Mouse (Mus musculus) gastrocnemius, postnatal 25 days (tissue): ENCODE results near the gene Mettl1. TPM values are rescaled to one million over a fixed set of nuclear protein-coding genes. Genes with fewer than 3 reads are reported as not detected.

Experiments
- DNase-seq: peaks from one replicate; pipeline ENCODE4 v3.0.0; 2022
- long read RNA-seq, 2 experiments: library from polyadenylated mRNA; stranded (forward); transcript quantifications; one replicate each; pipeline ENCODE4 v2.0.0; 2021
- total RNA-seq, 2 experiments: library from RNA; stranded (reverse); gene quantifications; 1 replicate in 1 of 2; 2 replicates in 1 of 2; pipeline ENCODE4 v1.2.3; 2021

Mettl1 gene
- total RNA-seq = 1 to 10 TPM; 7.9 to 9.5 TPM
- long read RNA-seq, experiment 1, transcript Mettl1-201 (6 exons, 1,791 nt) = major isoform, 13 of 16 reads
- long read RNA-seq, experiment 1, partial matches to known transcripts = 0 of 16 reads
- long read RNA-seq, experiment 1, other reads (novel, unspliced or antisense) = 3 of 16 reads
- long read RNA-seq, experiment 2, transcript Mettl1-201 (6 exons, 1,791 nt) = major isoform, 11 of 11 reads
- long read RNA-seq, experiment 2, partial matches to known transcripts = 0 of 11 reads
- long read RNA-seq, experiment 2, other reads (novel, unspliced or antisense) = 0 of 11 reads

GRCm38 (mm10) chr10:127041274-127041766 is at the start of gene Mettl1, which contains the start of gene Eef1akmt3:
Gene Mettl1, plus strand, starts transcription at chr10:127041414.
Gene Eef1akmt3, minus strand, starts transcription at chr10:127041513.
- DNase-seq = peak; percentile 32

GRCm38 (mm10) chr10:126991676-126992075 is 49.5 kb upstream of the Mettl1 start:
- DNase-seq = no peak

DNA sequence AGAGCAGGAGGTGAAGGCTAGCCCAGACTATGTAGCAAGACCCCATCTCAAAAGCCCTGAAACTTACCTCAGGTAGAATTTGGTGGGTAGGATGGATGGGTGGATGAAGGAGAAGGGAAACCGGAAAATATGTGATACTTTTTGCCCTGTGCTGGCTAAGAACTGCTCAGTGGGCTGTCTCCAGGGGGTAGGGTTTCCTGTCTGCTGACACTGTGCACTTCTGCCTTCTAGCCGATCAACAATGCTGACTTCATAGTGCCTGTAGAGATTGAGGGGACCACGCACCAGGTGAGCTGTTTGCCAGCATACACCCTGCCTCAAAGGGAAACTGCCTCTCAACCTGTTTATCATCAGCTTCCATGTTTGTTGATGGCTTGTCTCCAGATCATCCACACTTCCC is 47.6 kb upstream of the Mettl1 start:
- no peak for DNase-seq

- no peak for DNase-seq
Observed at GRCm38 (mm10) chr10:126997340-126998113, 43.7 kb upstream of the Mettl1 start.

DNA sequence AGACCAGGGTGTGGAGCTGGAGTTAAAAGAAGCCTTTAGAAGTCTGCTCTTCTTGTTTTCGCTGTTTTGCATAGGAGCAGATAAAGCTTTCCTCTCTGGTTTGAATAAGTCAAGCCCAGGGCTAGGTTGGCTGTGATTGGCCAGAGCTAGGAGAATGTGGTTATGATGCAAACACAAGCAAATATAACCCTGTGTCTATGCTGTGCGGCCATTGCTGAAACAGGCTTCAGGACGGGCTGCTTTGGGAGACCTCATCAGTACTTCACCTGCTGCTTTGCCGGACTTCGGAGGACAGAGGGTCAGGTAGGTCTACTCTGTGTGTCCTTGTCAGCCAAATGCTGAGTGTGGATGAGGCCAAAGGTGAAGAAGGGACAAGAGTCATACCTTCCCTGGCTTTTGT is 40.7 kb upstream of the Mettl1 start, which contains the start of gene Avil:
TSS of gene Avil (plus strand) at position 181 of the 400 bp plus-strand sequence.
- DNase-seq = no peak

GRCm38 (mm10) chr10:127001297-127001696 is 39.9 kb upstream of the Mettl1 start:
- DNase-seq = no peak

DNA sequence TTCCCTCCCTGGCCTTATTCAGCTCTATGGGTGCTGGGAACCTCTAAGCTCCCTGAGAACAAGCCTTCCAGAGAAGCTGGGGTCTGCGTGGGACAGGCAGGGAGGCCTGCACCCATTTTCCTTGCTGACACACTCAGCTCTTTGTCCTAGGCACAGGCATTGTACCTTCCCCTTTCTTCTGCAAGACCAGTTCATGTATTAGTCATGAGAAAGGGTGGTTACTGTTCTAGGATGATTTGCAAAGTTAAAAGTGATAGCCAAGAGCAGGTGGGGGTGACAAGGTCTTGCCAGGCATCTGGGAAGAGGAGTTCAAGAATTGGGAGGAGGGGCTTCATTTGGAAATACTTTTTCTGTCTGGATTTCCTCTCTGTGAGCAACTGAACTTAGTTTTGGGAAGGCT is 39.2 kb upstream of the Mettl1 start:
- no peak for DNase-seq

- no peak for DNase-seq
Observed at GRCm38 (mm10) chr10:127002765-127003164, 38.4 kb upstream of the Mettl1 start.

DNA sequence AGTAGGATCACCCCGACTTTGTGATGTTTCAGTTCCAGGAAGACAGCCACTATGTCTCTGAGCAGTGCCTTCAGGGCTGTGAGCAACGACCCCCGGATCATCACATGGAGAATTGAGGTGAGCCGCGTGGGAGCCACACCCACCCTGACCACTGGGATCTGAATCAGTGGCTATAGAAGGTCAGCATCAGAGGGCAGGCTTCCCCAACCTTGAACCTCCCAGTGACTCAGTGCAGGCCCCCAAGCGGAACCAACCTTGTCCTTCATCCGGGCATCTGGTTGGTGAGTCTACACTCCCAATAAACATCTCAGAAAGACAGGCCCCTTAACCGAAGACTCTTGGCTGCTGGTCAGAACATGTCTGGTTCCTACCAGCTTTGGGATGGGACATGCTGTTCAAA is 37.9 kb upstream of the Mettl1 start:
- no peak for DNase-seq

GRCm38 (mm10) chr10:127003806-127004205 is 37.4 kb upstream of the Mettl1 start:
- no peak for DNase-seq

DNA sequence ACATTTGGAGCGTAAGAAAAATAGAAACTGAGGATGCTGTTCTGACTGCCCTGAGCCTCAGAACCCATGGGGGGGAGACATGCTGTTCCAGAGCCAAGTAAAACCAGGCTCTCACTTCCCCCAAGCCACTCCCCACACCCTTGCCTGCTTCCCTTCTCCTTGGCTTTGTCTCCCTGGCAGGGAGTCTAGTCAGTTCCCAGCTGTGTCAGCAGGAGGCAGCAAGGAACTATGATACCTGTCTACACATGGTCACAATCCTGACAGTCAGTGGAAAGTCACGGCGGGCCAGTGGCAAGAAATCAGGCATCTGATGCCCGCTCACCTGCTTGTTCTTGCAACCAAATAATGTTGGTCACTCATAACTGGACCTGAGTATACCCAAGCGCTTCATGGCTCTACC is 24.7 kb upstream of the Mettl1 start:
- DNase-seq = no peak

DNA sequence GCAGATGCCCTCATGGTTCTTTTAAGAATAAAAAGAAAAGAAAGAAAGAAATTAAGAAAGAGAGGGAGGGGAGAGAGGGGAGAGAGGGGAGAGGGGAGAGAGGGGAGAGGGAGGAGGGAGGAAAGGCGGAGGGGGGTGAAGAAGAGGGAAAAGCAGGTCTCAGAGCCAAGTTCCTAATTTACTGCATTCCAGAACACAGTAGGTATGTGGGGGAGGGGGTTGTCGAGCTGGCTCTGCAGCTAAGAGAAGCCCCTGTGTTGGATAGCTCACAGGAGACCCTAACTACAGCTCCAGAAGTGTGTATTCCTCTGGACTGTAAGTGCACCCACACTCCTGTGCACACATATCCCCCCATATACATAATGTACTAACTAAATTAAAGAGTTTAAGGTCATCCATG is 24.1 kb upstream of the Mettl1 start:
- DNase-seq = no peak

GRCm38 (mm10) chr10:127018422-127018821 is 22.8 kb upstream of the Mettl1 start:
- DNase-seq = no peak

GRCm38 (mm10) chr10:127030336-127031296 is 10.6 kb upstream of the Mettl1 start, which contains the start of gene Tsfm:
Gene Tsfm, minus strand, starts transcription at chr10:127030840.
- DNase-seq = peak; percentile 86

- no peak for DNase-seq
Observed at GRCm38 (mm10) chr10:127033301-127033741, 7.9 kb upstream of the Mettl1 start.

GRCm38 (mm10) chr10:127036273-127036672 is 4.9 kb upstream of the Mettl1 start:
- DNase-seq = no peak

DNA sequence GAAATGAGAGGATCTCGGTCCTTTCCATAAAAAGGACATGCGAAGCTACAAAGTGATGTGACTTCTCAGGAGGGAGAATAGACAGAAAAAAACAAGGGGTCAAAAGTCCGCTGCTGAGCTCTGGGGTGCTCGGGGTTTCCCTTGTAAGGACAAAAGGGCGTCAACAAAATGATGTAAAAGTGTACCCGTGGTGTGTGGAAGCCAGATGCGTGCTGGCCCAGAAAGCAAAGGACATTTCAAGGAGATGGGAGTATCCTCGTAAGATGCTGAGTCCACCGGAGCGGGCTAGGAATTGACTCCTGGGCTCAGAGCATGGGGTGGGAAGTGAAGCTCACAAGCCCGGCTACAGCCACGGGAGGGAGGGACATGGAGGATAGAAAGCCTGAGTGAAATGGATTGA is 3.6 kb upstream of the Mettl1 start:
- DNase-seq = no peak

- DNase-seq = no peak
Observed at GRCm38 (mm10) chr10:127040569-127041214, 522 bp upstream of the Mettl1 start.

- peak; percentile 83 for DNase-seq
Observed at GRCm38 (mm10) chr10:127041774-127042338, 642 bp downstream of the Mettl1 start.

- DNase-seq = no peak
Observed at GRCm38 (mm10) chr10:127042468-127043115, 1.4 kb downstream of the Mettl1 start.
